Mouse (Mus musculus): ENCODE results near the gene Ankrd65. TPM values are rescaled to one million over a fixed set of nuclear protein-coding genes. Genes with fewer than 3 reads are reported as not detected.

Ankrd65 gene
- polyA plus RNA-seq, 1 experiment from 2014 or later = 0.46 TPM

DNA sequence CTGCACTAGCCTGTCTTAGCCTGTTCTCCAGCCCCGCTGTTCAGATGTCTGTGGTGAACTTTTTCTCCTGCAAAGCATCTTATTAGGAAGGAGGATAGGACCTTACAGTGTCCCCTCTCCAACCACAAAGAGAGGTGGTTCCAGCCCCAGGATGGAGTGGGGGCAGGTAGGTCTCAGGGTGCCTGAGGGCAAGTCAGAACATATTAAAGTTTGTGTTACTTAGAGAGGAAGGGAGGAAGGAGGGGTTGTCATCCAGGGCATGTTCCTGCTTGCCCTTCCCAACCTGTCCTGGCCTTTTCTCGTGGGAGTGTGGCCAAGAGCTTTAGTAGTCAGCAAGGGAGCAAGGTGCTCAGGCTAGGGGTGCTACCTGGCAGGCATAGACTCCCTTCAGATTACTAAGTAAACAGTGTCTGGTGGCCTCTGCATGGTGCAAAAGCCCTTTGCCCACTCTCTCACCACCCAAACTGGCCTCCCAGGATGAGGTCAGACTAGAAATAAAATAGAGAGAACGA is 467 bp downstream of the Ankrd65 start:
- no peaks in the 10 kb centered on the region for H3K4me1 ChIP-seq (ENCODE audit: control insufficient read depth, insufficient read depth, low read length)
- no peaks in the 10 kb centered on the region for H3K9me3 ChIP-seq (ENCODE audit: control insufficient read depth, low read depth, low read length)
- H3K4me3 ChIP-seq (ENCODE audit: low read depth, low read length) = no peak overlapping the region
- H3K9ac ChIP-seq (replicated peaks; ENCODE audit: low read depth, low read length) = no peak overlapping the region
- H3K4me2 ChIP-seq (replicated peaks; ENCODE audit: low read depth, low read length) = no peak overlapping the region
- no peaks in the 10 kb centered on the region for H3K36me3 ChIP-seq (ENCODE audit: control insufficient read depth, insufficient read depth, low read length)
- WGBS = 46% methylated on average over 3 of the region's 3 CpGs
- H3K27ac ChIP-seq (ENCODE audit: low read length) = peak overlapping the region; percentile 74; the same call in 1 of the 2 replicates
- ATAC-seq (ENCODE audit: insufficient number of reproducible peaks, insufficient read depth, low FRiP score, low read depth) = peak; percentile 68
- no peaks in the 10 kb centered on the region for H3K27me3 ChIP-seq (ENCODE audit: control insufficient read depth, insufficient read depth, low read length)

DNA sequence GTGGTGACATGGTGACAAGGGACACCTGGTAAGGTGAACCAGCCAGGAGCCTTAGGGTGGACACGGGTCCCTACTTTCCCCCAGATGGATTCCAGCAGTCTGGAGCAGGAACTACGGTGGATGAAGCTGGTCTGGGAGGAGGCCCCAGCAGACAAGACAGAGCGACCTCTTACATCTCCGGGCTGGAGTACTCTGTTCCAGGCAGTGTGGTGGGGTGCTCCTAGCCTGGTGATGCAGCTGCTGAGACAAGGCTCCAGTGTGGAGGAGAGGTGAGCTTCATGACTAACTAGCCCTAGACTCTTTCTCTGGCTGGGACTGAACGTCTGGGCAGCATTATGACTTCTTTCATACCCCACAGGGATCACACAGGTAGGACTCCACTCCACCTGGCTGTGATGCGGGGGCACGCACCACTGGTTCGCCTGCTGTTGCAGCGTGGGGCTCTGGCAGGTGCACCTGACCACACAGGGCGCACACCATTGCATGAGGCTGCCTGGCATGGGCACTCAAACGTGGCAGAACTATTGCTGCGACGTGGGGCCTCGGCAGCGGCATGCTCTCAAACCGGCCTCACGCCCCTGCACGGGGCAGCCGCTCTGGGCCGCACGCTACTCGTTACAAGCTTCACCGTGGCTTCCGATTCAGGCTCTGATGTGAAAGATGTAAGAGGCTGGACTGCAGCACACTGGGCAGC is 1.1 kb downstream of the Ankrd65 start:
- no peaks in the 10 kb centered on the region for H3K36me3 ChIP-seq (ENCODE audit: control insufficient read depth, insufficient read depth, low read length)
- H3K27me3 ChIP-seq (ENCODE audit: control insufficient read depth, insufficient read depth, low read length) = no peaks in the 10 kb centered on the region
- H3K4me1 ChIP-seq (ENCODE audit: control insufficient read depth, insufficient read depth, low read length) = no peaks in the 10 kb centered on the region
- no peak overlapping the region for H3K4me3 ChIP-seq (ENCODE audit: low read depth, low read length)
- no peaks in the 10 kb centered on the region for H3K9me3 ChIP-seq (ENCODE audit: control insufficient read depth, low read depth, low read length)
- H3K4me2 ChIP-seq (replicated peaks; ENCODE audit: low read depth, low read length) = no peak overlapping the region
- H3K27ac ChIP-seq (ENCODE audit: low read length) = peak overlapping the region; percentile 74; the same call in 1 of the 2 replicates
- 67% methylated on average over 24 of the region's 24 CpGs for WGBS
- no peak for ATAC-seq (ENCODE audit: insufficient number of reproducible peaks, insufficient read depth, low FRiP score, low read depth)
- H3K9ac ChIP-seq (replicated peaks; ENCODE audit: low read depth, low read length) = no peak overlapping the region

DNA sequence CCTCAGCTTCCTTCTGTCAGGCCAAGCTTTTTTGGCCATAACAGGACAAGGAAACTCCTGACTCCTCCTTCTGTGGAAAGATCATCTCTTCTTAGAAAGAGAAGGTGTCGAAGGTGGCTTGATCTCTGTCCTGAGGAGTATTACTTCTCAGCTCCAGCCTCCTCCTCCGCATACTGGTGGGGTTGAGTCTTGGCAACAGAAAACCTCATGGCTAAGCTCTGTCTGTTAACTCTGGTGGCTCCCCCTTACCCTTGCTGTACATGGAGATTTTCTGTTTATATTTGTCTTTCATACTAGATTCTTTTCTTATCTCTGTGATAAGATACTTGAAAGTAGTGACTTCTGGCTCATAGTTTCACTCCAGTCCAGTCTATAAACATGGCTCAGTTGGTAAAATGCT is 3.5 kb downstream of the Ankrd65 start:
- Histone ChIP-seq H3K36me3 (ENCODE audit: control insufficient read depth, insufficient read depth, low read length) (no peaks in the 10 kb centered on the region), H3K27ac (ENCODE audit: low read length) (no peak overlapping the region), H3K4me3 (ENCODE audit: low read depth, low read length) (no peak overlapping the region), H3K9me3 (ENCODE audit: control insufficient read depth, low read depth, low read length) (no peaks in the 10 kb centered on the region), H3K9ac (replicated peaks; ENCODE audit: low read depth, low read length) (no peak overlapping the region), H3K4me1 (ENCODE audit: control insufficient read depth, insufficient read depth, low read length) (no peaks in the 10 kb centered on the region), H3K4me2 (replicated peaks; ENCODE audit: low read depth, low read length) (no peak overlapping the region), H3K27me3 (ENCODE audit: control insufficient read depth, insufficient read depth, low read length) (no peaks in the 10 kb centered on the region)
- no peak for ATAC-seq (ENCODE audit: insufficient number of reproducible peaks, insufficient read depth, low FRiP score, low read depth)
- 60% methylated on average over 2 of the region's 2 CpGs for WGBS

DNA sequence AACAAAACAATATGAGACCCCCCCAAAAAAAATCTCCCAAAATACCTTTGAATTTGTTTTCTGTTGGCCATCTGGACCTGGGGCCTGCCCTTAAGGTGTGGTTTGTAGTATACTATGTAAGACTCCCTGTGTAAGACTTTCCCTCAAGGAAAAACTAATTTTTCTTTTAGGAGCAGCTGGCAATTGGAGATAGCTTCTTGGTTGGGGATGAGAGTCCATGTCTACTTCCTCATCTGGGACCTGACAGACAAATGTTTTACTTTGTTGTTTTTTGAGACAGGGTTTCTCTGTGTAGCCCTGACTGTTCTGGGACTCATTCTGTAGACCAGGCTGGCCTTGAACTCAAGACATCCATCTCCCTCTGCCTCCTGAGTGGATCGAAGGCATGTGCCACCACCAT is 11.8 kb downstream of the Ankrd65 start:
- Histone ChIP-seq H3K4me3 (ENCODE audit: low read depth, low read length) (no peak overlapping the region), H3K27ac (ENCODE audit: low read length) (no peak overlapping the region), H3K36me3 (ENCODE audit: control insufficient read depth, insufficient read depth, low read length) (peaks cover 13% of the 10 kb centered on the region; the same call in 1 of the 2 replicates), H3K4me2 (replicated peaks; ENCODE audit: low read depth, low read length) (no peak overlapping the region), H3K27me3 (ENCODE audit: control insufficient read depth, insufficient read depth, low read length) (no peaks in the 10 kb centered on the region), H3K9ac (replicated peaks; ENCODE audit: low read depth, low read length) (no peak overlapping the region), H3K9me3 (ENCODE audit: control insufficient read depth, low read depth, low read length) (no peaks in the 10 kb centered on the region), H3K4me1 (ENCODE audit: control insufficient read depth, insufficient read depth, low read length) (peaks cover 10% of the 10 kb centered on the region; the same call in 1 of the 2 replicates)
- ATAC-seq (ENCODE audit: insufficient number of reproducible peaks, insufficient read depth, low FRiP score, low read depth) = no peak
- WGBS = 94% methylated on average over 1 of the region's 1 CpGs

DNA sequence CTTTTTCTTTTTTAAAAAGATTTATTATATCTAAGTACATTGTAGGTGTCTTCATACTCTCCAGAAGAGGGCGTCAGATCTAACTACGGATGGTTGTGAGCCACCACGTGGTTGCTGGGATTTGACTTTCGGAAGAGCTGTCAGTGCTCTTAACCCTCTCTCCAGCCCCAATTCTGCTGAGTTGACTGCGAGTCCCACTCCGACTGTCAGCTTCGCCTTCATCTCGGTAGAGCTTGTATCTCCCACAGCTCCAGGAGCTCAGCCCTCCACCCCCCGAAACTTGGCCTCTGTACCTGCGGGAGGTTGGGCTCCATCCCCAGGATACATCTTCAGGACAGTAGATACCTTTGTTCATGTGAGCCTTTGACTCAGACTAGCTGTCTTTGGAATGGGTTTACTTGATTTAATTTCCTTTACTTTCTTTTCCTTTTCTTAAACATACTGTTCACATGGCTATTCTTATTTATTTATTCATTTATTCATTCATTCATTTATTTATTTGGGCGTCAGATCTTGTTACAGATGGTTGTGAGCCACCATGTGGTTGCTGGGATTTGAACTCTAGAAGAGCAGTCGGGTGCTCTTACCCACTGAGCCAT is 12.6 kb downstream of the Ankrd65 start, which contains the start of gene Mrpl20:
Mrpl20 (plus strand) TSS at position 138 of the 599 bp plus-strand sequence.
- Histone ChIP-seq H3K4me2 (replicated peaks; ENCODE audit: low read depth, low read length) (peak within 1 kb of the TSS; percentile 81), H3K27me3 (ENCODE audit: control insufficient read depth, insufficient read depth, low read length) (no peaks in the 10 kb centered on the region), H3K27ac (ENCODE audit: low read length) (peak within 1 kb of the TSS; percentile 71), H3K36me3 (ENCODE audit: control insufficient read depth, insufficient read depth, low read length) (peaks cover 21% of the 10 kb centered on the region; the same call in 1 of the 2 replicates), H3K9me3 (ENCODE audit: control insufficient read depth, low read depth, low read length) (no peaks in the 10 kb centered on the region), H3K9ac (replicated peaks; ENCODE audit: low read depth, low read length) (peak within 1 kb of the TSS; percentile 77), H3K4me3 (ENCODE audit: low read depth, low read length) (peak within 1 kb of the TSS; percentile 96), H3K4me1 (ENCODE audit: control insufficient read depth, insufficient read depth, low read length) (peaks cover 10% of the 10 kb centered on the region; the same call in 1 of the 2 replicates)
- 6% methylated on average over 12 of the region's 12 CpGs for WGBS
- peak; percentile 50 for ATAC-seq (ENCODE audit: insufficient number of reproducible peaks, insufficient read depth, low FRiP score, low read depth)

DNA sequence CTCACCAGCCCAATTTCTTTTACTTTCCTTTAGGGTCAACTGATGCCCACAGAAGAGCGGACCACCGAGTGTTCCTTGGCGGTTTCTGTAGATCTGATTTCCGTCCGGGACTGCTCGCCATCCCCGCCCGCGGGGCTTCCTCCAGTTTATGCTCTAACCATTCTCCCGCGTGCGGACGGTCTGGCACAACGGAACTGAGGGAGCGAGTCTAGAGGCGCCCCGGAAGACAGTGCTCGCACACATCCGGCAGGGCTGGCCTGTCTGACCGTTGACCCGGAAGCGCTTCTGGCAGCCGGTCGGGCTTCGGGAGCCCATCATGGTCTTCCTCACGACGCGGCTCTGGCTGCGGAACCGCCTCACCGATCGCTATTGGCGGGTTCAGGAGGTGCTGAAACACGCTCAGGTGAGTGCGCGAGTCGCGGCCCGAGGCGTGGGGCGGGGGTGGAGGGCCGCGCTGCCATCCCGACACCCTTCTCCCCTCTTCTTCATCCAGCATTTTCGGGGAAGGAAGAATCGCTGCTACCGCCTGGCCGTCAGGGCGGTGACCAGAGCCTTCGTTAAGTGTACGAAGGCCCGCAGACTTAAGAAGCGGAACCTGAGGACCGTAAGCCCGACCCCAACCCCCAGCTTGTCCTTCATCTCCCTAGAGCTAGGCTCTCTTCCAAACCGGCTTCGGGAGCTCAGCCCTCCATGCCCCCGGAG is 13.3 kb downstream of the Ankrd65 start:
- under 1% methylated on average over 56 of the region's 58 CpGs for WGBS

DNA sequence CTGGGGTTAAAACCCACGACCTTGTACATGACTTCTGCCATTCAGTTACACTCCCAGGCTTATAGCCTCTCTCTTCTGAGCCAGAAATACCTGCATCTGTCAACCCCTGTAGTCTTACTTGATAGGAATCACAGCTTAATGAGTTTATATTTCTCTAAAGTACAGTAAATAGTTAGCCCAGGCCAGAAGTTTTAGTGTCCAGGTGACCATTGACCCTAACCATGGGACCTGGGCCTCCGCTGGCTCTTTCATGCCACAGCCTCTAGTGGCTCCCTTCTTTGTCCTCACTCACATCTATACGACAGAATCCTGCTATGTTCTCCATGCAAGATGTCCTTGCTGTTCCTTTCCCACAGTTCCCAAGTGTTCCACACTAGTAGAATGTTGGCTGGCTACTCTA is 17.6 kb downstream of the Ankrd65 start:
- Histone ChIP-seq H3K4me1 (ENCODE audit: control insufficient read depth, insufficient read depth, low read length) (peaks cover 10% of the 10 kb centered on the region; the same call in 1 of the 2 replicates), H3K27ac (ENCODE audit: low read length) (no peak overlapping the region), H3K36me3 (ENCODE audit: control insufficient read depth, insufficient read depth, low read length) (peaks cover 49% of the 10 kb centered on the region), H3K9ac (replicated peaks; ENCODE audit: low read depth, low read length) (no peak overlapping the region), H3K9me3 (ENCODE audit: control insufficient read depth, low read depth, low read length) (no peaks in the 10 kb centered on the region), H3K27me3 (ENCODE audit: control insufficient read depth, insufficient read depth, low read length) (no peaks in the 10 kb centered on the region), H3K4me2 (replicated peaks; ENCODE audit: low read depth, low read length) (no peak overlapping the region), H3K4me3 (ENCODE audit: low read depth, low read length) (no peak overlapping the region)
- ATAC-seq (ENCODE audit: insufficient number of reproducible peaks, insufficient read depth, low FRiP score, low read depth) = no peak
- 90% methylated on average over 3 of the region's 3 CpGs for WGBS

More for the DNA sequence above, 13.3 kb downstream of the Ankrd65 start:
- H3K4me3 ChIP-seq (ENCODE audit: low read depth, low read length) = peak overlapping the region; percentile 96
- H3K27ac ChIP-seq (ENCODE audit: low read length) = peak overlapping the region; percentile 71
- peak overlapping the region; percentile 81 for H3K4me2 ChIP-seq (replicated peaks; ENCODE audit: low read depth, low read length)
- H3K4me1 ChIP-seq (ENCODE audit: control insufficient read depth, insufficient read depth, low read length) = peaks cover 10% of the 10 kb centered on the region; the same call in 1 of the 2 replicates
- peaks cover 27% of the 10 kb centered on the region for H3K36me3 ChIP-seq (ENCODE audit: control insufficient read depth, insufficient read depth, low read length)
- H3K27me3 ChIP-seq (ENCODE audit: control insufficient read depth, insufficient read depth, low read length) = no peaks in the 10 kb centered on the region
- peak; percentile 97 for ATAC-seq (ENCODE audit: insufficient number of reproducible peaks, insufficient read depth, low FRiP score, low read depth)
- H3K9ac ChIP-seq (replicated peaks; ENCODE audit: low read depth, low read length) = peak overlapping the region; percentile 77
- no peaks in the 10 kb centered on the region for H3K9me3 ChIP-seq (ENCODE audit: control insufficient read depth, low read depth, low read length)
